9 mouse cellular contexts compared by ENCODE assay signal in genomic region chr10:115323295-115323694, GRCm38 (mm10). TPM values are rescaled to one million over a fixed set of nuclear protein-coding genes. Genes with fewer than 3 reads are reported as not detected.
DNase-seq lines count a peak whose midpoint lies in the region; ATAC-seq and TF ChIP-seq lines count a peak whose summit lies in the region.
"Had no signal": no experiment of that assay in that cellular context is flagged by ENCODE, and none has a peak within 500 bp of the region (broad histone marks: within the 10 kb centered on the region; RNA-seq: fewer than 3 reads in every experiment).

No protein-coding gene starts in this region.

- H3K4me3 ChIP-seq in kidney, embryonic 14.5 days (ENCODE audit: low read length): no peak overlapping the region
- H3K4me3 ChIP-seq in liver, embryonic 14.5 days (ENCODE audit: insufficient read depth in 1 of 2, low read depth in 2 of 2, low read length in 2 of 2): no peak overlapping the region
- H3K4me3 ChIP-seq: heart, embryonic 15.5 days had no signal

- H3K27ac ChIP-seq in kidney, embryonic 14.5 days (ENCODE audit: low read depth, low read length): no peak overlapping the region
- H3K27ac ChIP-seq in liver, embryonic 14.5 days: no peak overlapping the region
- H3K27ac ChIP-seq: heart, embryonic 15.5 days had no signal

- H3K9me3 ChIP-seq in kidney, embryonic 14.5 days (ENCODE audit: control insufficient read depth, low read length): no peaks in the 10 kb centered on the region
- H3K9me3 ChIP-seq in liver, embryonic 14.5 days (ENCODE audit: control insufficient read depth, low read length): no peaks in the 10 kb centered on the region
- H3K9me3 ChIP-seq: heart, embryonic 15.5 days had no signal

- TF ChIP-seq CTCF in liver, embryonic 14.5 days (IDR thresholded peaks at IDR 0.05; ENCODE audit: low read depth): peak; percentile 78

- no peaks in the 10 kb centered on the region for H3K27me3 ChIP-seq in kidney, embryonic 14.5 days (ENCODE audit: control insufficient read depth, insufficient read depth, low read length)
- no peaks in the 10 kb centered on the region; the same call in 1 of the 2 replicates for H3K27me3 ChIP-seq in liver, embryonic 14.5 days (ENCODE audit: control insufficient read depth, insufficient read depth, low read length)
- H3K27me3 ChIP-seq: heart, embryonic 15.5 days had no signal

- peak; percentile 44; the same call in 1 of the 2 replicates for ATAC-seq in kidney, embryonic 14.5 days (ENCODE audit: low FRiP score, low TSS enrichment)
- no peak for ATAC-seq in liver, embryonic 14.5 days (ENCODE audit: insufficient read depth)

- no peak overlapping the region for H3K9ac ChIP-seq in kidney, embryonic 14.5 days (ENCODE audit: low read depth, low read length)
- H3K9ac ChIP-seq in liver, embryonic 14.5 days (replicated peaks): no peak overlapping the region
- H3K9ac ChIP-seq: heart, embryonic 15.5 days had no signal

- H3K4me1 ChIP-seq in kidney, embryonic 14.5 days (ENCODE audit: control insufficient read depth, insufficient read depth, low read length): no peaks in the 10 kb centered on the region
- no peaks in the 10 kb centered on the region for H3K4me1 ChIP-seq in liver, embryonic 14.5 days (replicated peaks; ENCODE audit: control insufficient read depth in 2 of 2, insufficient read depth in 2 of 2, low read length in 1 of 2)
- H3K4me1 ChIP-seq: heart, embryonic 15.5 days had no signal

- H3K4me2 ChIP-seq in kidney, embryonic 14.5 days (replicated peaks; ENCODE audit: low read depth, low read length): no peak overlapping the region
- no peak overlapping the region for H3K4me2 ChIP-seq in liver, embryonic 14.5 days (ENCODE audit: low read depth)
- H3K4me2 ChIP-seq: heart, embryonic 15.5 days had no signal

- peak; percentile 72 for DNase-seq in CD4-positive helper T cell, adult 2 months (ENCODE audit: low read depth, low spot score)
- DNase-seq in T-cell, adult 2 months (ENCODE audit: low spot score): peak; percentile 73
- DNase-seq in cerebellum, postnatal 10 days: peak; percentile 79
- DNase-seq in frontal cortex, postnatal 36 days (ENCODE audit: low spot score in 2 of 2): peak; percentile 64 to 69
- peak; percentile 42 to 52 (median 43) for DNase-seq in liver, embryonic 14.5 days (ENCODE audit: low read depth in 3 of 3, low spot score in 3 of 3)
- DNase-seq in retina, embryonic 14.5 days (ENCODE audit: low spot score): peak; percentile 87
- peak; percentile 83 for DNase-seq in thymus, postnatal 4 days

- no peak for TF ChIP-seq EP300 in liver, embryonic 14.5 days (IDR thresholded peaks at IDR 0.05; ENCODE audit: low read depth)

- 10% methylated on average over 6 of the region's 6 CpGs for WGBS in kidney, embryonic 14.5 days
- WGBS in liver, embryonic 14.5 days (ENCODE audit: insufficient replicate concordance): 7% methylated on average over 6 of the region's 6 CpGs

- H3K36me3 ChIP-seq in kidney, embryonic 14.5 days (ENCODE audit: control insufficient read depth, insufficient read depth, low read length): no peaks in the 10 kb centered on the region
- H3K36me3 ChIP-seq in liver, embryonic 14.5 days (replicated peaks; ENCODE audit: control insufficient read depth, insufficient read depth, low read depth): no peaks in the 10 kb centered on the region
- H3K36me3 ChIP-seq: heart, embryonic 15.5 days had no signal

RNA-seq across cellular contexts. Expression of gene Rab21, which starts 7.9 kb away (rescaled TPM):
- polyA plus RNA-seq in kidney, embryonic 14.5 days (2014; fragmentation: Nextera tagmentation; extraction: Ambion mirVana): 9.4 and 10.9 TPM in 2 replicates
- polyA plus RNA-seq in liver, embryonic 14.5 days (2012; rRNA removed): 4.9 and 6.7 TPM in 2 replicates
- polyA plus RNA-seq in liver, embryonic 14.5 days (2014; fragmentation: Nextera tagmentation; extraction: Ambion mirVana): 2.9 and 3.7 TPM in 2 replicates

RNA-seq across cellular contexts. Expression of gene Tmem19, which starts 39.0 kb away (rescaled TPM):
- polyA plus RNA-seq in kidney, embryonic 14.5 days (2014; fragmentation: Nextera tagmentation; extraction: Ambion mirVana): 18.8 and 35.5 TPM in 2 replicates
- 3.6 and 5.5 TPM in 2 replicates for polyA plus RNA-seq in liver, embryonic 14.5 days (2012; rRNA removed)
- polyA plus RNA-seq in liver, embryonic 14.5 days (2014; fragmentation: Nextera tagmentation; extraction: Ambion mirVana): 11.3 and 11.7 TPM in 2 replicates
